Mouse (Mus musculus): ENCODE data around the gene Alox12b. TPM values are rescaled to one million over a fixed set of nuclear protein-coding genes. Genes with fewer than 3 reads are reported as not detected.

Gene Alox12b
- polyA plus RNA-seq, 1 experiment from 2014 or later, result not detected

DNA sequence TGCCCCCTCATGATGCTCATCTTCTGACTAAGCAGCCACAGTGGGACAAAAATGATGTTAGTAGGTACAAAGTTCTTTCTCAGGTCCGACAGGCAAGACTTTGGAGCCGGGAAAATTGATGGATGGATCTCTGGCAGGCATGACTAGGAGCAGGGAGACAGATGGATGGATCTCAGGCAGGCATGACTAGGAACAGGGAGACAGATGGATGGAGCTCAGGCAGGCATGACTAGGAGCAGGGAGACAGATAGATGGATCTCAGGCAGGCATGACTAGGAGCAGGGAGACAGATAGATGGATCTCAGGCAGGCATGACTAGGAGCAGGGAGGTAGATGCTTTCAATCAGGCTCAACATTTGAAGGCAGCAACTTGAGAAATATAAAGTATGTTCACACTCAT is 54.6 kb downstream of the Alox12b start:
- no peak overlapping the region for H3K4me2 ChIP-seq (ENCODE audit: low read depth, low read length)
- H3K4me1 ChIP-seq (ENCODE audit: insufficient read depth), result no peaks in the 10 kb centered on the region
- ATAC-seq, result no peak
- H3K9ac ChIP-seq (replicated peaks), result no peak overlapping the region
- TF ChIP-seq EP300 (IDR thresholded peaks at IDR 0.05; ENCODE audit: low read depth) (no peak), CTCF (IDR thresholded peaks at IDR 0.05; ENCODE audit: low read depth) (no peak)
- no peak for DNase-seq
- H3K27me3 ChIP-seq (ENCODE audit: insufficient read depth, low read length), result no peaks in the 10 kb centered on the region
- 38% methylated on average over 2 of the region's 2 CpGs for WGBS (ENCODE audit: insufficient replicate concordance)
- H3K4me3 ChIP-seq (ENCODE audit: low read depth, low read length), result no peak overlapping the region
- H3K36me3 ChIP-seq (replicated peaks; ENCODE audit: insufficient read depth, low read length), result no peaks in the 10 kb centered on the region
- no peak overlapping the region for H3K27ac ChIP-seq (ENCODE audit: low read depth)
- no peaks in the 10 kb centered on the region for H3K9me3 ChIP-seq (ENCODE audit: low read length)

GRCm38 (mm10) chr11:69217411-69217810 is 60.6 kb downstream of the Alox12b start:
- Histone ChIP-seq H3K9me3 (ENCODE audit: low read length) (no peaks in the 10 kb centered on the region), H3K4me1 (ENCODE audit: insufficient read depth) (no peaks in the 10 kb centered on the region), H3K4me3 (ENCODE audit: low read depth, low read length) (no peak overlapping the region), H3K27ac (ENCODE audit: low read depth) (no peak overlapping the region), H3K9ac (replicated peaks) (no peak overlapping the region), H3K4me2 (ENCODE audit: low read depth, low read length) (no peak overlapping the region), H3K27me3 (ENCODE audit: insufficient read depth, low read length) (no peaks in the 10 kb centered on the region), H3K36me3 (replicated peaks; ENCODE audit: insufficient read depth, low read length) (no peaks in the 10 kb centered on the region)
- DNase-seq, result no peak
- ATAC-seq, result no peak
- TF ChIP-seq EP300 (IDR thresholded peaks at IDR 0.05; ENCODE audit: low read depth) (no peak), CTCF (IDR thresholded peaks at IDR 0.05; ENCODE audit: low read depth) (no peak)
- 74% methylated on average over 5 of the region's 5 CpGs for WGBS (ENCODE audit: insufficient replicate concordance)

- ATAC-seq, result no peak
- H3K27me3 ChIP-seq (ENCODE audit: insufficient read depth, low read length), result no peaks in the 10 kb centered on the region
- DNase-seq, result no peak
- no peaks in the 10 kb centered on the region for H3K36me3 ChIP-seq (replicated peaks; ENCODE audit: insufficient read depth, low read length)
- no peak overlapping the region for H3K9ac ChIP-seq (replicated peaks)
- H3K9me3 ChIP-seq (ENCODE audit: low read length), result no peaks in the 10 kb centered on the region
- WGBS (ENCODE audit: insufficient replicate concordance), result 32% methylated on average over 2 of the region's 2 CpGs
- TF ChIP-seq EP300 (IDR thresholded peaks at IDR 0.05; ENCODE audit: low read depth) (no peak), CTCF (IDR thresholded peaks at IDR 0.05; ENCODE audit: low read depth) (no peak)
- H3K4me1 ChIP-seq (ENCODE audit: insufficient read depth), result no peaks in the 10 kb centered on the region
- no peak overlapping the region for H3K4me2 ChIP-seq (ENCODE audit: low read depth, low read length)
- H3K4me3 ChIP-seq (ENCODE audit: low read depth, low read length), result no peak overlapping the region
- no peak overlapping the region for H3K27ac ChIP-seq (ENCODE audit: low read depth)
Observed at GRCm38 (mm10) chr11:69218661-69219060, 61.9 kb downstream of the Alox12b start.

Other genes with a start within 250 kb of the Alox12b start
- not detected in 2 replicates for gene Odf4, start 229.9 kb upstream of the Alox12b start, polyA plus RNA-seq (2015; fragmentation: Nextera tagmentation; extraction: Ambion mirVana)
- gene Arhgef15, start 199.5 kb upstream of the Alox12b start, polyA plus RNA-seq (2015; fragmentation: Nextera tagmentation; extraction: Ambion mirVana), result 1.8 TPM in 2 replicates
- gene Slc25a35, start 188.9 kb upstream of the Alox12b start, polyA plus RNA-seq (2015; fragmentation: Nextera tagmentation; extraction: Ambion mirVana), result 0.60 and 0.94 TPM in 2 replicates
- 9.4 and 11.2 TPM in 2 replicates for gene Rangrf, start 181.8 kb upstream of the Alox12b start, polyA plus RNA-seq (2015; fragmentation: Nextera tagmentation; extraction: Ambion mirVana)
- gene Pfas, start 148.5 kb upstream of the Alox12b start, polyA plus RNA-seq (2015; fragmentation: Nextera tagmentation; extraction: Ambion mirVana), result 8.9 and 10.6 TPM in 2 replicates
- gene Ctc1, start 141.1 kb upstream of the Alox12b start, polyA plus RNA-seq (2015; fragmentation: Nextera tagmentation; extraction: Ambion mirVana), result 7.4 and 7.6 TPM in 2 replicates
- gene Aurkb, start 111.3 kb upstream of the Alox12b start, polyA plus RNA-seq (2015; fragmentation: Nextera tagmentation; extraction: Ambion mirVana), result 41.3 and 45.9 TPM in 2 replicates
- gene Borcs6, start 97.3 kb upstream of the Alox12b start, polyA plus RNA-seq (2015; fragmentation: Nextera tagmentation; extraction: Ambion mirVana), result 5.4 and 6.6 TPM in 2 replicates
- gene Tmem107, start 86.2 kb upstream of the Alox12b start, polyA plus RNA-seq (2015; fragmentation: Nextera tagmentation; extraction: Ambion mirVana), result 12.5 and 13.0 TPM in 2 replicates
- 13.6 and 14.2 TPM in 2 replicates for gene Vamp2, start 68.5 kb upstream of the Alox12b start, polyA plus RNA-seq (2015; fragmentation: Nextera tagmentation; extraction: Ambion mirVana)
- 3.0 and 8.2 TPM in 2 replicates for gene Per1, start 61.8 kb upstream of the Alox12b start, polyA plus RNA-seq (2015; fragmentation: Nextera tagmentation; extraction: Ambion mirVana)
- 0.07 and 0.15 TPM in 2 replicates for gene Hes7, start 36.6 kb upstream of the Alox12b start, polyA plus RNA-seq (2015; fragmentation: Nextera tagmentation; extraction: Ambion mirVana)
- gene 9130213A22Rik, start 34.4 kb upstream of the Alox12b start, polyA plus RNA-seq (2015; fragmentation: Nextera tagmentation; extraction: Ambion mirVana), result 0.06 and 0.07 TPM in 2 replicates
- 0.14 and 0.18 TPM in 2 replicates for gene Aloxe3, start 31.1 kb upstream of the Alox12b start, polyA plus RNA-seq (2015; fragmentation: Nextera tagmentation; extraction: Ambion mirVana)
- gene Alox8, start 40.9 kb downstream of the Alox12b start, polyA plus RNA-seq (2015; fragmentation: Nextera tagmentation; extraction: Ambion mirVana), result 0.04 TPM in 1 of 2 replicates, not detected in the other
- not detected in 2 replicates for gene Gucy2e, start 80.0 kb downstream of the Alox12b start, polyA plus RNA-seq (2015; fragmentation: Nextera tagmentation; extraction: Ambion mirVana)
- 4.1 and 5.6 TPM in 2 replicates for gene Cntrob, start 166.8 kb downstream of the Alox12b start, polyA plus RNA-seq (2015; fragmentation: Nextera tagmentation; extraction: Ambion mirVana)
- gene Trappc1, start 167.0 kb downstream of the Alox12b start, polyA plus RNA-seq (2015; fragmentation: Nextera tagmentation; extraction: Ambion mirVana), result 71.5 and 72.0 TPM in 2 replicates
- gene Kcnab3, start 169.3 kb downstream of the Alox12b start, polyA plus RNA-seq (2015; fragmentation: Nextera tagmentation; extraction: Ambion mirVana), result 0.20 TPM in 2 replicates
- 0.87 and 1.3 TPM in 2 replicates for gene Rnf227, start 183.5 kb downstream of the Alox12b start, polyA plus RNA-seq (2015; fragmentation: Nextera tagmentation; extraction: Ambion mirVana)
- 7.8 and 8.7 TPM in 2 replicates for gene Chd3, start 212.4 kb downstream of the Alox12b start, polyA plus RNA-seq (2015; fragmentation: Nextera tagmentation; extraction: Ambion mirVana)
- gene Naa38, start 238.5 kb downstream of the Alox12b start, polyA plus RNA-seq (2015; fragmentation: Nextera tagmentation; extraction: Ambion mirVana), result 83.7 and 83.9 TPM in 2 replicates
- 4.7 and 5.4 TPM in 2 replicates for gene Cyb5d1, start 238.6 kb downstream of the Alox12b start, polyA plus RNA-seq (2015; fragmentation: Nextera tagmentation; extraction: Ambion mirVana)
- 12.3 and 14.0 TPM in 2 replicates for gene Tmem88, start 241.2 kb downstream of the Alox12b start, polyA plus RNA-seq (2015; fragmentation: Nextera tagmentation; extraction: Ambion mirVana)

Data from liver, postnatal 0 days (tissue).